Mouse (Mus musculus) left cerebral cortex, adult 18-20 months (tissue): ENCODE results near the gene Ddx19b. TPM values are rescaled to one million over a fixed set of nuclear protein-coding genes. Genes with fewer than 3 reads are reported as not detected.
"Not testable (repeated sequence)": the region's sequence is repeated elsewhere in the genome, so short reads cannot be mapped to it uniquely, and the experiment has no call there.

Experiments
- DNase-seq, 2 experiments: peaks; one replicate each; pipeline ENCODE4 v3.0.0; 2021 to 2022; ENCODE audit warnings: low spot score in 2 of 2, mixed read lengths in 1 of 2
- long read RNA-seq, 2 experiments: library from polyadenylated mRNA; stranded (forward); transcript quantifications; one replicate each; pipeline ENCODE4 v2.0.0; 2021
- total RNA-seq, 2 experiments: library from RNA; stranded (reverse); gene quantifications; 2 replicates each; pipeline ENCODE4 v1.2.3; 2021

Ddx19b gene
- total RNA-seq: 10 to 100 TPM; 21.2 to 22.5 TPM
- long read RNA-seq, experiment 1, full-length matches to known transcripts: 1 of 9 reads
- long read RNA-seq, experiment 1, partial matches to known transcripts: 1 of 9 reads
- long read RNA-seq, experiment 1, other reads (novel, unspliced or antisense): 7 of 9 reads
- long read RNA-seq, experiment 2, full-length matches to known transcripts: 12 of 15 reads
- long read RNA-seq, experiment 2, partial matches to known transcripts: 0 of 15 reads
- long read RNA-seq, experiment 2, other reads (novel, unspliced or antisense): 3 of 15 reads

- no peak for DNase-seq
Measured at GRCm38 (mm10) chr8:111031572-111031971, at the start of gene Ddx19b. Gene Ddx19b (minus strand): TSS chr8:111031751.

GRCm38 (mm10) chr8:111079861-111080271, 48.3 kb upstream of the Ddx19b start:
- no peak for DNase-seq

GRCm38 (mm10) chr8:111079461-111079860, 47.9 kb upstream of the Ddx19b start:
- no peak for DNase-seq

GRCm38 (mm10) chr8:111075926-111076325, 44.4 kb upstream of the Ddx19b start:
- peak; percentile 63 to 81 for DNase-seq

- DNase-seq: not testable (repeated sequence)
Measured at GRCm38 (mm10) chr8:111068660-111069059, 37.1 kb upstream of the Ddx19b start.

- DNase-seq: no peak
Measured at GRCm38 (mm10) chr8:111067439-111067838, 35.9 kb upstream of the Ddx19b start.

- no peak for DNase-seq
Measured at GRCm38 (mm10) chr8:111066308-111066707, 34.8 kb upstream of the Ddx19b start.

GRCm38 (mm10) chr8:111062893-111063292, 31.3 kb upstream of the Ddx19b start:
- no peak for DNase-seq

GRCm38 (mm10) chr8:111062072-111062757, 30.7 kb upstream of the Ddx19b start:
- peak; percentile 94 to 98 for DNase-seq

GRCm38 (mm10) chr8:111061688-111062071, 30.1 kb upstream of the Ddx19b start:
- DNase-seq: peak in 1 of 2 experiments; percentile 19

GRCm38 (mm10) chr8:111058946-111059572, 27.5 kb upstream of the Ddx19b start:
- DNase-seq: no peak

- peak; percentile 33 to 34 for DNase-seq
Measured at GRCm38 (mm10) chr8:111056691-111057293, 25.2 kb upstream of the Ddx19b start.

- peak; percentile 89 to 96 for DNase-seq
Measured at GRCm38 (mm10) chr8:111056158-111056663, 24.7 kb upstream of the Ddx19b start, which contains the start of gene Exosc6. Gene Exosc6 (plus strand): TSS chr8:111056339.

GRCm38 (mm10) chr8:111055661-111056060, 24.1 kb upstream of the Ddx19b start:
- no peak for DNase-seq

GRCm38 (mm10) chr8:111055031-111055634, 23.6 kb upstream of the Ddx19b start:
- DNase-seq: no peak

- DNase-seq: no peak
Measured at GRCm38 (mm10) chr8:111053827-111054518, 22.4 kb upstream of the Ddx19b start.

- DNase-seq: no peak
Measured at GRCm38 (mm10) chr8:111049106-111049505, 17.6 kb upstream of the Ddx19b start.

- no peak for DNase-seq
Measured at GRCm38 (mm10) chr8:111048694-111049093, 17.1 kb upstream of the Ddx19b start.

GRCm38 (mm10) chr8:111044003-111044734, 12.6 kb upstream of the Ddx19b start:
- no peak for DNase-seq

- DNase-seq: no peak
Measured at GRCm38 (mm10) chr8:111042546-111042945, 11.0 kb upstream of the Ddx19b start.
